Mouse (Mus musculus) layer of hippocampus, postnatal 10 days (tissue): ENCODE results near the gene Pmm2. TPM values are rescaled to one million over a fixed set of nuclear protein-coding genes. Genes with fewer than 3 reads are reported as not detected.
A peak's percentile ranks its signal among the peaks of the same experiment; 100 is the strongest.

Experiments
- DNase-seq, 2 experiments: peaks; one replicate each; pipeline ENCODE4 v3.0.0; 2021; ENCODE audit warnings: low spot score in 2 of 2
- long read RNA-seq: library from polyadenylated mRNA; stranded (forward); transcript quantifications from one replicate; pipeline ENCODE4 v2.0.0, GENCODE M21; 2023
- total RNA-seq, 2 experiments: library from RNA; stranded (reverse); gene quantifications; 2 replicates each; pipeline ENCODE4 v1.2.3; 2021

Gene Pmm2
- 10 to 100 TPM; 32.3 to 32.5 TPM for total RNA-seq
- long read RNA-seq, transcript Pmm2-201 (9 exons, 1,842 nt), result major isoform, 12 of 17 reads
- long read RNA-seq, partial matches to known transcripts, result 2 of 17 reads
- long read RNA-seq, other reads (novel, unspliced or antisense), result 3 of 17 reads

- peak; percentile 84 to 86 for DNase-seq
Observed at GRCm38 (mm10) chr16:8637217-8638051, at the start of gene Pmm2, which contains the start of gene Tmem186. Gene Pmm2, plus strand, starts transcription at chr16:8637674. Gene Tmem186, minus strand, starts transcription at chr16:8637712.

GRCm38 (mm10) chr16:8595411-8595810, 42.1 kb upstream of the Pmm2 start:
- peak; percentile 64 to 71 for DNase-seq

- DNase-seq, result no peak
Observed at GRCm38 (mm10) chr16:8596336-8596735, 41.1 kb upstream of the Pmm2 start.

GRCm38 (mm10) chr16:8597516-8597915, 40.0 kb upstream of the Pmm2 start:
- no peak for DNase-seq

- no peak for DNase-seq
Observed at GRCm38 (mm10) chr16:8603789-8604188, 33.7 kb upstream of the Pmm2 start.

GRCm38 (mm10) chr16:8610397-8610796, 27.1 kb upstream of the Pmm2 start:
- DNase-seq, result no peak

- no peak for DNase-seq
Observed at GRCm38 (mm10) chr16:8612214-8613005, 25.1 kb upstream of the Pmm2 start.

- no peak for DNase-seq
Observed at GRCm38 (mm10) chr16:8613039-8613438, 24.4 kb upstream of the Pmm2 start.

GRCm38 (mm10) chr16:8613447-8613846, 24.0 kb upstream of the Pmm2 start:
- DNase-seq, result no peak

- no peak for DNase-seq
Observed at GRCm38 (mm10) chr16:8619659-8620314, 17.7 kb upstream of the Pmm2 start.

- DNase-seq, result no peak
Observed at GRCm38 (mm10) chr16:8620315-8621115, 17.0 kb upstream of the Pmm2 start.

GRCm38 (mm10) chr16:8630419-8630818, 7.1 kb upstream of the Pmm2 start:
- no peak for DNase-seq

- no peak for DNase-seq
Observed at GRCm38 (mm10) chr16:8631428-8631827, 6.0 kb upstream of the Pmm2 start.

- no peak for DNase-seq
Observed at GRCm38 (mm10) chr16:8636867-8637216, 632 bp upstream of the Pmm2 start.

- no peak for DNase-seq
Observed at GRCm38 (mm10) chr16:8638131-8638530, 657 bp downstream of the Pmm2 start.

GRCm38 (mm10) chr16:8639466-8640191, 2.2 kb downstream of the Pmm2 start:
- no peak for DNase-seq

- peak; percentile 44 to 47 for DNase-seq
Observed at GRCm38 (mm10) chr16:8643855-8644254, 6.4 kb downstream of the Pmm2 start.

- DNase-seq, result no peak
Observed at GRCm38 (mm10) chr16:8645546-8645945, 8.1 kb downstream of the Pmm2 start.

GRCm38 (mm10) chr16:8650007-8650406, 12.5 kb downstream of the Pmm2 start:
- DNase-seq, result no peak

GRCm38 (mm10) chr16:8655108-8655507, 17.6 kb downstream of the Pmm2 start:
- DNase-seq, result no peak
